Mouse (Mus musculus) forebrain, postnatal 0 days (tissue): Measurements from ENCODE around the gene Rflnb. TPM values are rescaled to one million over a fixed set of nuclear protein-coding genes. Genes with fewer than 3 reads are reported as not detected.
"Not testable (repeated sequence)": the region's sequence is repeated elsewhere in the genome, so short reads cannot be mapped to it uniquely, and the experiment has no call there.

Experiments used
- ATAC-seq: fragments of 200-750 bp; cut with Nextera tagmentation; 2 replicates; pipeline ENCODE4 v1.8.0; 2017; ENCODE audit warnings: mild to moderate bottlenecking, moderate library complexity
- DNase-seq: peaks from one replicate; pipeline ENCODE4 v3.0.0-alpha.2; 2015
- H3K27ac ChIP-seq: fragments of 300-500 bp; sonication (generic); 2 replicates; pipeline ENCODE4 v1.5.1; 2014; ENCODE audit warnings: low read depth, mild to moderate bottlenecking, antibody characterized with exemption, low read length, moderate library complexity, mixed read lengths
- H3K27me3 ChIP-seq: fragments of 300-500 bp; sonication (generic); 2 replicates; pipeline ENCODE4 v1.6.1; 2014; ENCODE audit warnings: mild to moderate bottlenecking, low read length, mixed read lengths; ENCODE audit not compliant: insufficient read depth
- H3K36me3 ChIP-seq: fragments of 300-500 bp; sonication (generic); 2 replicates; pipeline ENCODE4 v1.6.1; 2014; ENCODE audit warnings: mild to moderate bottlenecking, moderate library complexity; ENCODE audit not compliant: insufficient read depth
- H3K4me1 ChIP-seq: fragments of 300-500 bp; sonication (generic); 2 replicates; pipeline ENCODE4 v1.6.1; 2014; ENCODE audit warnings: antibody characterized with exemption; ENCODE audit not compliant: insufficient read depth
- H3K4me2 ChIP-seq: fragments of 300-500 bp; sonication (generic); 2 replicates; pipeline ENCODE4 v1.6.1; 2014; ENCODE audit warnings: low read depth, mild to moderate bottlenecking, moderate library complexity
- H3K4me3 ChIP-seq: fragments of 300-500 bp; sonication (generic); 2 replicates; pipeline ENCODE4 v1.5.1; 2014; ENCODE audit warnings: low read depth, low read length, mixed read lengths
- H3K9ac ChIP-seq: fragments of 300-500 bp; sonication (generic); 2 replicates; pipeline ENCODE4 v1.6.1; 2014; ENCODE audit warnings: mild to moderate bottlenecking
- H3K9me3 ChIP-seq: fragments of 300-500 bp; sonication (generic); 2 replicates; pipeline ENCODE4 v1.6.1; 2016; ENCODE audit warnings: low read length
- CTCF ChIP-seq: sonication (generic); IDR thresholded peaks from 2 replicates; pipeline ENCODE4 v1.5.1; 2016; ENCODE audit warnings: antibody characterized with exemption, control low read depth, low read depth
- WGBS: fragments of 180-500 bp; shearing (Covaris S2); extraction: QIAGEN DNeasy Blood & Tissue Kit; methylation state at CpG from one replicate; pipeline ENCODE4 v1.1.7; 2014; 5-methylcytosine and 5-hydroxymethylcytosine counted together
- polyA plus RNA-seq: library from polyadenylated mRNA; unstranded; fragments of >200 nt; fragmentation: Nextera tagmentation; extraction: Ambion mirVana; gene quantifications from 2 replicates; pipeline ENCODE4 v1.2.1, GENCODE M21; 2015
- total RNA-seq: library from RNA; depleted of rRNA; stranded (reverse); fragments of >200 nt; gene quantifications from 2 replicates; pipeline ENCODE4 v1.2.3, GENCODE M21; 2014

The Rflnb gene
- total and polyA plus RNA-seq, 2 experiments from 2014 or later, result 12.7 to 14.0 TPM

- no peak overlapping the region for H3K9ac ChIP-seq
- ATAC-seq (no peak), DNase-seq (no peak)
- no peak overlapping the region for H3K27ac ChIP-seq
- no peaks in the 10 kb centered on the region for H3K9me3 ChIP-seq
- H3K4me1 ChIP-seq, result no peaks in the 10 kb centered on the region
- no peak overlapping the region for H3K4me3 ChIP-seq
- no peaks in the 10 kb centered on the region for H3K36me3 ChIP-seq
- no peak overlapping the region for H3K4me2 ChIP-seq
- no peak for TF ChIP-seq CTCF
- 80% methylated on average over 9 of the region's 9 CpGs for WGBS
- H3K27me3 ChIP-seq, result no peaks in the 10 kb centered on the region
These were observed 6.7 kb downstream of the Rflnb start for GRCm38 (mm10) chr11:76020916-76021315.

DNA sequence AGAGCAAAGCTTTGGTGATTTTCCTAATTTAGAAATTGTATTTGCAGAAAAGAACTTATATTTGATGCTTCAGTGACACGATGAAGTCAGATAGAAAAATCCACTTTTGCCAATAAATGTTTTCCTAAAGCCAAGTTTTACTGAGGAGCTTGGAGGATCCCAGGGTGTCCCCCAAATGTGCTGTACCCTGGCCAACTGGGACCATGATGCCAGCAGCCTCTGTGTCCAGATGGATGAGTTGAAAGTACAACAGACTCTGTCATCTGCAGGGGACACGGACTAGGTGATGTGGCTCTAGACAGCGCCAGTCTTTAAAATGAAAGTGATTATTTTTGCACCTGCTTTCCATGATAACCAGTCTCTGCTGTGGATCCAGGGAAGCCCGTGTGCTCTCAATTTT is 7.7 kb downstream of the Rflnb start:
- Histone ChIP-seq H3K36me3 (no peaks in the 10 kb centered on the region), H3K27ac (no peak overlapping the region), H3K4me3 (no peak overlapping the region), H3K4me1 (no peaks in the 10 kb centered on the region), H3K9ac (no peak overlapping the region), H3K4me2 (no peak overlapping the region), H3K9me3 (no peaks in the 10 kb centered on the region), H3K27me3 (no peaks in the 10 kb centered on the region)
- no peak for TF ChIP-seq CTCF
- DNase-seq (no peak), ATAC-seq (no peak)
- WGBS, result 68% methylated on average over 4 of the region's 4 CpGs

DNA sequence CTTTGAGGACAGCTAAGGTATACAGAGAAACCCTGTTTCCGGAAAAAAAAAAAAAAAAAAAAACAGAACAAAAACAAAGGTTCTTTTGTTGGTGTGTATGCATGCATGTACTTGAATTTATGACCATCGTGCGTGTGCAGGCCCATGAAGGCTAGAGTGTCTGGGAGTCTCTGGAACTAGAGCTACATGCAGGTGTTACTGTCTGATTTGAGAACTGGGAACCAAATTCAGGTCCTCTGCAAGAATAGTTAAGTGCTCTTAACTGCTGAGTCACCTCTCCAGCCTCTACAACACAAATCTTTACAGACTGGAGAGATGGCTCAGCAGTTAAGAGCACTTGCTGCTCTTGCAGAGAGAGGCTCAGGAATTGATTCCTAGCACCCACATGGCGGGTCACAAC is 11.8 kb downstream of the Rflnb start:
- no peaks in the 10 kb centered on the region for H3K27me3 ChIP-seq
- 63% methylated on average over 4 of the region's 4 CpGs for WGBS

DNA sequence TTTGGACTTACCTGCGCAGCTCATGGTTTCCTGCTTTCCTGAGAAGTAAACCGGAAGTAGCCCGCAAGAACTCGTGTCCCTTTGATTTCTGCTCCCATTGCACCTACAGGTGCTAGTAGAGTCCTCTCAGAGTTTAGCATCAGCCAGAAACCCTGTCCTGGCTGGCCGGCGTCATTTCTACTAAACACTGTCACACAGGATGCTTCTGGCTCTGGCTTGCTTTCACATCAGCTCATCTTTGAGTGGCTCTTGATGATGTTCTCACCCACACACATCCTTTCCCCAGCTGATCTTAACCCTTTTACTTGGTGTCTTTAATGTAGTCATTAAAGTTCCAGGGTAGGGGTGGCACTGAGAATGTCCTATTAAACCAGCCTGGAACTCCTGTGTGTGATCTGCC is 12.3 kb downstream of the Rflnb start:
- 93% methylated on average over 6 of the region's 6 CpGs for WGBS
- no peak for DNase-seq
- no peak for TF ChIP-seq CTCF

More for the DNA sequence above, 11.8 kb downstream of the Rflnb start:
- Histone ChIP-seq H3K27ac (no peak overlapping the region), H3K9ac (no peak overlapping the region), H3K4me2 (no peak overlapping the region), H3K9me3 (no peaks in the 10 kb centered on the region), H3K4me3 (no peak overlapping the region), H3K4me1 (no peaks in the 10 kb centered on the region), H3K36me3 (no peaks in the 10 kb centered on the region)
- DNase-seq (no peak), ATAC-seq (no peak)
- TF ChIP-seq CTCF, result no peak

GRCm38 (mm10) chr11:76010838-76011624 is 16.6 kb downstream of the Rflnb start:
- Histone ChIP-seq H3K9ac (no peak overlapping the region), H3K9me3 (no peaks in the 10 kb centered on the region), H3K36me3 (no peaks in the 10 kb centered on the region), H3K4me3 (no peak overlapping the region), H3K4me1 (no peaks in the 10 kb centered on the region), H3K27ac (no peak overlapping the region), H3K27me3 (no peaks in the 10 kb centered on the region), H3K4me2 (no peak overlapping the region)
- no peak for TF ChIP-seq CTCF
- 86% methylated on average over 9 of the region's 9 CpGs for WGBS
- DNase-seq (no peak), ATAC-seq (no peak)

More for the DNA sequence above, 12.3 kb downstream of the Rflnb start:
- Histone ChIP-seq H3K9me3 (no peaks in the 10 kb centered on the region), H3K27me3 (no peaks in the 10 kb centered on the region), H3K36me3 (no peaks in the 10 kb centered on the region), H3K4me2 (no peak overlapping the region), H3K9ac (no peak overlapping the region), H3K4me3 (no peak overlapping the region), H3K27ac (no peak overlapping the region), H3K4me1 (no peaks in the 10 kb centered on the region)
- no peak for ATAC-seq

DNA sequence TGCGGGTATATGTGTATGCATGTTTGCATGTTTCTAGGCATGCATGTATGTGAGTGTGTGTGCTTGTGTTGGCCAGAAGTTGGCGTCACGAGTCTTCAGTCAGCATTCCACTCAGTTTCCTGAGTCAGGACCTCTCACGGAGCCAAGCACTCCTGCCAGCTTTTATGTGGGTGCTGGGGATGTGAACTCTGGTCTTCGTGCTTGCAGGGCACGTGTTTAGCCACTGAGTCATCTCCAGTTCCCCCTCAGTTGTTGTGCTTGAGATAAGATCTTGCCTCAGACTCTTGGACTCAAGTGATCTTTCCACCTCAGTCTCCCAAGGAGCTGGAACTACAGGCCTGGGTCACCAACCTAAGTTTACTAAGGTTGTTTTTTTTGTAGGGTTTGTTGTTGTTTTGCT is 18.5 kb downstream of the Rflnb start:
- Histone ChIP-seq H3K27me3 (no peaks in the 10 kb centered on the region), H3K9ac (no peak overlapping the region), H3K27ac (no peak overlapping the region), H3K36me3 (no peaks in the 10 kb centered on the region), H3K4me2 (no peak overlapping the region), H3K4me1 (no peaks in the 10 kb centered on the region), H3K4me3 (no peak overlapping the region), H3K9me3 (no peaks in the 10 kb centered on the region)
- ATAC-seq (no peak), DNase-seq (no peak)
- WGBS, result 82% methylated on average over 6 of the region's 6 CpGs
- TF ChIP-seq CTCF, result no peak

DNA sequence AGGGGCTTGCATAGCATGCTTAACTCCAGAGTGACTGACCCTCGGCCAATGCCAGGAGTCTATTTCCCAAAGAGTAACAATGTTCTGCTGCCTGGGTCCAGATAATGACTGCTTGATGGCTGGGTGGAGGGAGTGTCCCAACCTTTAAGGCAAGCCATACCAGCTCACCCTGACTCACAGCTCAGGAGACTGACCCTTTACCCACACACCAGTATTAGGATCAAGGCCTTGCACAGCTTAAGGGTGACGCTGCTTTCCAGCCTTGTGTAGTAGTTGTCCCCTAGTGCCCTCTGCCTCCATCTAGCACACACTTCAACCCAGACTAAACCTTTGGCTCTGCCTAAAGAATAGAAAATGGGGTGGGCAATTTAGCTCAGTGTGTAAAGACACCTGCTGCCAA is 19.4 kb downstream of the Rflnb start:
- no peak overlapping the region for H3K9ac ChIP-seq
- no peak overlapping the region for H3K4me2 ChIP-seq
- H3K4me1 ChIP-seq, result no peaks in the 10 kb centered on the region
- TF ChIP-seq CTCF, result no peak
- ATAC-seq (no peak), DNase-seq (no peak)
- WGBS, result 76% methylated on average over 2 of the region's 2 CpGs
- H3K27me3 ChIP-seq, result no peaks in the 10 kb centered on the region
- no peaks in the 10 kb centered on the region for H3K9me3 ChIP-seq
- no peaks in the 10 kb centered on the region for H3K36me3 ChIP-seq
- H3K4me3 ChIP-seq, result no peak overlapping the region
- no peak overlapping the region for H3K27ac ChIP-seq

DNA sequence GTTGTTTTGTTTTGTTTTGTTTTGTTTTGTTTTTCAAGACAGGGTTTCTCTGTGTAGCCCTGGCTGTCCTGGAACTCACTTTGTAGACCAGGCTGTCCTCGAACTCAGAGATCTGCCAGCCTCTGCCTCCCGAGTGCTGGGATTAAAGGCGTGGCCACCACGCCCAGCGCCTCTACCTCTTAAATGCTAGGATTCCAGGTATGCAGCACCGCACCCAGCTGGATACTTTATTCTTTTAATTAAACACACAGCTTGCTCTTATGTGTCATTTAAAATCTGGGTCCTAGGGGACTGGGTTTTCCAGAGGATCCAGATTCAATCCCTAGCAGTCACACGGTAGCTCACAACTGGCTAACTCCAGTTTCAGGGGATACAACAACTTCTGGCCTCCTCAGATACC is 23.3 kb downstream of the Rflnb start:
- not testable (repeated sequence) for H3K4me1 ChIP-seq

More for the DNA sequence above, 23.3 kb downstream of the Rflnb start:
- not testable (repeated sequence) for H3K27me3 ChIP-seq, H3K9ac ChIP-seq, H3K4me3 ChIP-seq, H3K36me3 ChIP-seq, DNase-seq, H3K9me3 ChIP-seq, H3K27ac ChIP-seq, H3K4me2 ChIP-seq, ATAC-seq
- 90% methylated on average over 7 of the region's 7 CpGs for WGBS
